Mouse (Mus musculus): ENCODE data around the gene Get4.

The Get4 gene

DNA sequence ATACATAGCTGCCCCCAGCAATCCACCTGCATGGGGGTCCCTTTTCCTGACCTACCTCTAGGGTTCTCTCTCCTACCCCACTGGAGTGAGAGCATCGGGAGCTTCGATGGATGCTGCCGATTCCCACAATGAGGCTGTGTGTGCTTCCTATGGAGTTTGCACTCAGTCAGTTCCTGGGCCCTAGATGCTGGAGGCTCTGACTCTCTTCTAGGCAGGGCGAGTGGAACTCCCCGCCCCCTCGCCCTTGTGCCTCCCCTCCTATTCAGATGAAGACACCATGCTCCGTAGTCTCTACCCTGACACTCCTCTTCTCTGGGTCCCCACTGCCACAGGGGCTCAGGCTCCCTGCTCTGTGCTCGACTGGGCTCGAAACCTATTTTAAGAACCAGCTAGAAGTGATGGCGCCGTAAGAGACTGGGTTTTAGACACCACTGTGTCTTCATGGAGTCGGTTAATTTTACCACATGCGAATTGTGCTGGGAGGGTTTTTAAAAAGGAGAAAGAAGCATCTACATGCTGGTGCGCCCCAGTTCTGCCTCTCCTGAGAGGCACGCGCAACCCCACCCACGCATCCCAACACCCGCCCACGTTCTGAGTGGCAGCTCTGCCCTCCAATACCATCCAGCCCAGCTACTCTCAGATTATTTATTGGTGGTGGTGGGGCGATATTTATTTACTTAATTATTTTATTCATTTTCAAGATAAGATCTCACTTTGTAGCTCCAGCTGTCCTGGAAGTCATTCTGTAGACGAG, 65.8 kb downstream of the Get4 start:
- in situ Hi-C loops (cut with MseI, MboI), result no loop called here
